Mouse (Mus musculus): Measurements from ENCODE around the gene Olfr221.
A peak's percentile ranks its signal among the peaks of the same experiment; 100 is the strongest.

The Olfr221 gene

GRCm38 (mm10) chr14:52019051-52019589 is 23.1 kb downstream of the Olfr221 start:
- no peak for DNase-seq

GRCm38 (mm10) chr14:52018248-52019050 is 23.8 kb downstream of the Olfr221 start:
- DNase-seq = no peak

GRCm38 (mm10) chr14:52017662-52018061 is 24.6 kb downstream of the Olfr221 start:
- DNase-seq = no peak

GRCm38 (mm10) chr14:52016625-52017405 is 25.4 kb downstream of the Olfr221 start:
- no peak for DNase-seq

- DNase-seq = no peak
Measured at GRCm38 (mm10) chr14:52015445-52016100, 26.7 kb downstream of the Olfr221 start, which contains the start of gene Tmem253. TSS of gene Tmem253 (plus strand) at chr14:52015658.

GRCm38 (mm10) chr14:52014761-52015311 is 27.4 kb downstream of the Olfr221 start:
- no peak for DNase-seq

- no peak for DNase-seq
Measured at GRCm38 (mm10) chr14:52014271-52014760, 27.9 kb downstream of the Olfr221 start.

- DNase-seq = no peak
Measured at GRCm38 (mm10) chr14:52013771-52014219, 28.5 kb downstream of the Olfr221 start.

- no peak for DNase-seq
Measured at GRCm38 (mm10) chr14:52013021-52013610, 29.1 kb downstream of the Olfr221 start.

GRCm38 (mm10) chr14:52012553-52012952 is 29.7 kb downstream of the Olfr221 start:
- no peak for DNase-seq

GRCm38 (mm10) chr14:52012085-52012484 is 30.2 kb downstream of the Olfr221 start:
- DNase-seq = peak; percentile 65

- DNase-seq = no peak
Measured at GRCm38 (mm10) chr14:52011683-52012082, 30.6 kb downstream of the Olfr221 start.

GRCm38 (mm10) chr14:52010446-52011111 is 31.7 kb downstream of the Olfr221 start:
- DNase-seq = no peak

GRCm38 (mm10) chr14:52009841-52010240 is 32.4 kb downstream of the Olfr221 start:
- no peak for DNase-seq

- DNase-seq = no peak
Measured at GRCm38 (mm10) chr14:52009361-52009760, 32.9 kb downstream of the Olfr221 start.

GRCm38 (mm10) chr14:52008321-52009203 is 33.7 kb downstream of the Olfr221 start:
- peak; percentile 86 for DNase-seq

- DNase-seq = no peak
Measured at GRCm38 (mm10) chr14:52006771-52007170, 35.5 kb downstream of the Olfr221 start.

- DNase-seq = no peak
Measured at GRCm38 (mm10) chr14:52006241-52006640, 36.0 kb downstream of the Olfr221 start.

GRCm38 (mm10) chr14:52005616-52006015 is 36.6 kb downstream of the Olfr221 start:
- no peak for DNase-seq

GRCm38 (mm10) chr14:52005141-52005540 is 37.1 kb downstream of the Olfr221 start:
- DNase-seq = no peak

Measured in layer of hippocampus, adult 9-11 months (tissue).